Mouse (Mus musculus) C2C12 (cell line): ENCODE results near the gene Gpr156. TPM values are rescaled to one million over a fixed set of nuclear protein-coding genes. Genes with fewer than 3 reads are reported as not detected.

Experiments
- H3K27me3 ChIP-seq: one replicate; pipeline ENCODE4 v1.6.1; 2011; ENCODE audit not compliant: control insufficient read depth, insufficient read depth, insufficient read length
- H3K36me3 ChIP-seq: one replicate; pipeline ENCODE4 v1.6.1; 2011; ENCODE audit not compliant: control insufficient read depth, insufficient read depth
- H3K4me3 ChIP-seq: one replicate; pipeline ENCODE4 v1.5.1; 2011; ENCODE audit warnings: mild to moderate bottlenecking, control low read depth; ENCODE audit not compliant: poor library complexity, insufficient read depth, severe bottlenecking
- H3K79me2 ChIP-seq: one replicate; pipeline ENCODE4 v1.6.1; 2011; ENCODE audit not compliant: control insufficient read depth, insufficient read depth
- H3K79me3 ChIP-seq: one replicate; pipeline ENCODE4 v1.6.1; 2011; ENCODE audit warnings: low read depth, control low read depth
- H3ac ChIP-seq: one replicate; pipeline ENCODE3; 2011; ENCODE audit warnings: low read depth; ENCODE audit not compliant: control insufficient read depth, insufficient read length
- CEBPB ChIP-seq: IDR thresholded peaks from one replicate; pipeline ENCODE4 v1.6.1; 2011; ENCODE audit warnings: low read depth, mild to moderate bottlenecking, control low read depth, moderate library complexity
- CTCF ChIP-seq: IDR thresholded peaks from one replicate; pipeline ENCODE4 v1.5.1; 2011; ENCODE audit not compliant: control insufficient read depth, insufficient read depth, insufficient read length
- FOSL1 ChIP-seq: IDR thresholded peaks from one replicate; pipeline ENCODE4 v1.8.0; 2011; ENCODE audit warnings: mild to moderate bottlenecking, low read length; ENCODE audit not compliant: poor library complexity, insufficient read depth, severe bottlenecking
- MAX ChIP-seq: IDR thresholded peaks from one replicate; pipeline ENCODE4 v1.6.1; 2011; ENCODE audit warnings: mild to moderate bottlenecking, control low read depth
- MYOD1 ChIP-seq: IDR thresholded peaks from one replicate; pipeline ENCODE4 v1.6.1; 2011; ENCODE audit warnings: low read depth; ENCODE audit not compliant: control insufficient read depth, insufficient read length
- MYOG ChIP-seq: IDR thresholded peaks from one replicate; pipeline ENCODE4 v1.6.1; 2011; ENCODE audit not compliant: control insufficient read depth, insufficient read length; ENCODE audit errors: extremely low read depth
- USF1 ChIP-seq: IDR thresholded peaks from one replicate; pipeline ENCODE4 v1.6.1; 2011; ENCODE audit warnings: low read depth, mild to moderate bottlenecking, control low read depth, moderate library complexity
- polyA plus RNA-seq: library from polyadenylated mRNA; unstranded; fragments of >200 nt; fragmentation: generic; extraction: Trizol; gene quantifications from one replicate; pipeline ENCODE4 v1.2.1, GENCODE M21; 2012; ENCODE audit warnings: missing spikeins

Gene Gpr156
- polyA plus RNA-seq, 1 experiment, result 0.02 TPM

GRCm38 (mm10) chr16:38012382-38012781 is 96.1 kb downstream of the Gpr156 start:
- H3K79me3 ChIP-seq, result no peaks in the 10 kb centered on the region
- no peaks in the 10 kb centered on the region for H3K79me2 ChIP-seq
- TF ChIP-seq MYOG, result no peak
- no peak for TF ChIP-seq MYOD1
- no peak for TF ChIP-seq FOSL1
- TF ChIP-seq CTCF, result no peak
- no peak for TF ChIP-seq USF1
- TF ChIP-seq MAX, result no peak
- no peak for TF ChIP-seq CEBPB
- no peaks in the 10 kb centered on the region for H3K27me3 ChIP-seq
- no peaks in the 10 kb centered on the region for H3K36me3 ChIP-seq
- H3K4me3 ChIP-seq, result no peak overlapping the region
- H3ac ChIP-seq, result no peak overlapping the region

GRCm38 (mm10) chr16:38012891-38013290 is 96.6 kb downstream of the Gpr156 start:
- no peaks in the 10 kb centered on the region for H3K27me3 ChIP-seq
- no peaks in the 10 kb centered on the region for H3K36me3 ChIP-seq
- TF ChIP-seq CTCF (no peak), MAX (no peak), MYOG (no peak), FOSL1 (no peak), USF1 (no peak), MYOD1 (no peak), CEBPB (no peak)
- no peaks in the 10 kb centered on the region for H3K79me2 ChIP-seq
- H3K79me3 ChIP-seq, result no peaks in the 10 kb centered on the region
- H3ac ChIP-seq, result no peak overlapping the region
- no peak overlapping the region for H3K4me3 ChIP-seq

- Histone ChIP-seq H3K27me3 (no peaks in the 10 kb centered on the region), H3K36me3 (no peaks in the 10 kb centered on the region), H3K79me2 (no peaks in the 10 kb centered on the region), H3K4me3 (no peak overlapping the region), H3K79me3 (no peaks in the 10 kb centered on the region), H3ac (no peak overlapping the region)
- TF ChIP-seq MYOD1 (no peak), CEBPB (no peak), CTCF (no peak), MAX (no peak)
Observed at GRCm38 (mm10) chr16:38014951-38015350, 98.7 kb downstream of the Gpr156 start.

DNA sequence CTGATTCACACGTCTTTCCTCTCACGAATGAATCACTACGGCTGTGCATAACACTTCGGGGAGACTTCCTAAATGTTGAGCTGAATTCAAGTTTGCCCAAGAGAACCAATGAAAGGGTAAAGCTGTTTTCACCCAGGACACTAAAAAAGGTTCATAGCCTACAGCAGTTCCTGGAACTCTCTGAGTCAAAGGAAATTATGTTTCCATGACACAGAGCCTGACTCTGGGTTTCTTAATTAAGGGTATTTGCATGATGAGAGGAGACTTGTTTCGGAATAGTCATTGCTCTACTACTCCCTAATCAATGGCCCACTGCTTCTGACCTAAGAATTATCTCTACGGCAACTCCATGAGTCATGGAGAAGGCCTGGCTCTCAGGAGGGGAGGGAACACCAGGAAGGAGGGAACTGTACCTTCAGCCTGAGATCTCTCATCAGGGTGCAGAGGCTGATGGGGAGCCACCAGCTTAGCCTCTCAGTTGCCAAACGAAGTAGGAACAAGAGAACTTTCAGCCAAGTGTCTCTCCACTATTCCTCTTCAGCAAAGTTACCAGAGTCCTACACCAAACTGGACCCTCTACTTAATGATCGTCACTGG is 100.7 kb downstream of the Gpr156 start:
- no peak overlapping the region for H3ac ChIP-seq
- no peak for TF ChIP-seq CEBPB
- no peak for TF ChIP-seq MYOD1
- no peak for TF ChIP-seq MYOG
- no peak for TF ChIP-seq USF1
- no peak for TF ChIP-seq CTCF
- TF ChIP-seq MAX, result no peak
- no peak for TF ChIP-seq FOSL1

GRCm38 (mm10) chr16:38017958-38018376 is 101.7 kb downstream of the Gpr156 start:
- Histone ChIP-seq H3K4me3 (no peak overlapping the region), H3K36me3 (no peaks in the 10 kb centered on the region), H3K79me2 (no peaks in the 10 kb centered on the region), H3K79me3 (no peaks in the 10 kb centered on the region), H3ac (no peak overlapping the region), H3K27me3 (no peaks in the 10 kb centered on the region)
- no peak for TF ChIP-seq MYOG
- no peak for TF ChIP-seq FOSL1
- no peak for TF ChIP-seq MYOD1
- TF ChIP-seq CTCF, result no peak
- TF ChIP-seq USF1, result no peak
- TF ChIP-seq MAX, result no peak
- TF ChIP-seq CEBPB, result no peak

More for the DNA sequence above, 100.7 kb downstream of the Gpr156 start:
- Histone ChIP-seq H3K36me3 (no peaks in the 10 kb centered on the region), H3K4me3 (no peak overlapping the region), H3K27me3 (no peaks in the 10 kb centered on the region), H3K79me2 (no peaks in the 10 kb centered on the region), H3K79me3 (no peaks in the 10 kb centered on the region)

GRCm38 (mm10) chr16:38032644-38033043 is 116.3 kb downstream of the Gpr156 start:
- H3K79me3 ChIP-seq, result no peaks in the 10 kb centered on the region
- H3K36me3 ChIP-seq, result no peaks in the 10 kb centered on the region
- no peaks in the 10 kb centered on the region for H3K79me2 ChIP-seq
- no peak overlapping the region for H3K4me3 ChIP-seq
- no peaks in the 10 kb centered on the region for H3K27me3 ChIP-seq
- H3ac ChIP-seq, result no peak overlapping the region
- no peak for TF ChIP-seq MAX
- TF ChIP-seq CEBPB, result no peak
